Mouse (Mus musculus) liver, embryonic 14.5 days (tissue): ENCODE results near the gene Msl1.

ENCODE experiments used
- CTCF ChIP-seq: IDR thresholded peaks from 2 replicates; pipeline ENCODE4 v1.5.1; 2016; ENCODE audit warnings: antibody characterized with exemption, low read depth, control low read depth
- EP300 ChIP-seq: IDR thresholded peaks from 2 replicates; pipeline ENCODE4 v1.6.1; 2016; ENCODE audit warnings: antibody characterized with exemption, low read depth

GRCm38 (mm10) chr11:98835725-98836124 lies 40.4 kb downstream of the Msl1 start:
- no peak for TF ChIP-seq CTCF
- no peak for TF ChIP-seq EP300
